Mouse (Mus musculus): ENCODE data around the gene Col28a1. TPM values are rescaled to one million over a fixed set of nuclear protein-coding genes. Genes with fewer than 3 reads are reported as not detected.

Col28a1 gene
- polyA plus RNA-seq, 1 experiment from 2014 or later: 4.7 TPM

- H3K36me3 ChIP-seq: no peaks in the 10 kb centered on the region
- no peak overlapping the region for H3K27ac ChIP-seq (replicated peaks)
- WGBS: 67% methylated on average over 1 of the region's 1 CpGs
- H3K4me2 ChIP-seq: no peak overlapping the region
- H3K4me3 ChIP-seq (replicated peaks): no peak overlapping the region
- ATAC-seq (ENCODE audit: low FRiP score): no peak
- H3K9ac ChIP-seq (replicated peaks): no peak overlapping the region
- no peaks in the 10 kb centered on the region for H3K9me3 ChIP-seq (replicated peaks)
- no peaks in the 10 kb centered on the region for H3K4me1 ChIP-seq
- no peaks in the 10 kb centered on the region for H3K27me3 ChIP-seq (replicated peaks)
Measured at GRCm38 (mm10) chr6:8172101-8172500, 20.3 kb downstream of the Col28a1 start.

- no peaks in the 10 kb centered on the region for H3K4me1 ChIP-seq
- no peak overlapping the region for H3K27ac ChIP-seq (replicated peaks)
- no peak overlapping the region for H3K9ac ChIP-seq (replicated peaks)
- H3K4me3 ChIP-seq (replicated peaks): no peak overlapping the region
- ATAC-seq (ENCODE audit: low FRiP score): no peak
- WGBS: 78% methylated on average over 1 of the region's 1 CpGs
- no peaks in the 10 kb centered on the region for H3K9me3 ChIP-seq (replicated peaks)
- H3K36me3 ChIP-seq: no peaks in the 10 kb centered on the region
- no peaks in the 10 kb centered on the region for H3K27me3 ChIP-seq (replicated peaks)
- H3K4me2 ChIP-seq: no peak overlapping the region
Measured at GRCm38 (mm10) chr6:8164741-8165140, 27.7 kb downstream of the Col28a1 start.

- Histone ChIP-seq H3K4me3 (replicated peaks) (no peak overlapping the region), H3K36me3 (no peaks in the 10 kb centered on the region), H3K27ac (replicated peaks) (no peak overlapping the region), H3K27me3 (replicated peaks) (no peaks in the 10 kb centered on the region), H3K9ac (replicated peaks) (no peak overlapping the region), H3K4me1 (no peaks in the 10 kb centered on the region), H3K4me2 (no peak overlapping the region), H3K9me3 (replicated peaks) (no peaks in the 10 kb centered on the region)
- 74% methylated on average over 2 of the region's 2 CpGs for WGBS
- ATAC-seq (ENCODE audit: low FRiP score): no peak
Measured at GRCm38 (mm10) chr6:8160001-8160400, 32.4 kb downstream of the Col28a1 start.

GRCm38 (mm10) chr6:8157121-8157520, 35.3 kb downstream of the Col28a1 start:
- ATAC-seq (ENCODE audit: low FRiP score): no peak
- Histone ChIP-seq H3K4me2 (no peak overlapping the region), H3K4me1 (peaks cover 5% of the 10 kb centered on the region; the same call in 1 of the 2 replicates), H3K27me3 (replicated peaks) (no peaks in the 10 kb centered on the region), H3K27ac (replicated peaks) (no peak overlapping the region), H3K4me3 (replicated peaks) (no peak overlapping the region), H3K9ac (replicated peaks) (no peak overlapping the region), H3K9me3 (replicated peaks) (no peaks in the 10 kb centered on the region), H3K36me3 (no peaks in the 10 kb centered on the region)

GRCm38 (mm10) chr6:8152551-8153361, 39.7 kb downstream of the Col28a1 start:
- H3K27ac ChIP-seq (replicated peaks): no peak overlapping the region; the same call in 1 of the 2 replicates

GRCm38 (mm10) chr6:8148916-8149315, 43.5 kb downstream of the Col28a1 start:
- Histone ChIP-seq H3K27me3 (replicated peaks) (no peaks in the 10 kb centered on the region), H3K36me3 (no peaks in the 10 kb centered on the region), H3K4me3 (replicated peaks) (no peak overlapping the region), H3K4me2 (no peak overlapping the region), H3K9me3 (replicated peaks) (no peaks in the 10 kb centered on the region), H3K4me1 (peaks cover 5% of the 10 kb centered on the region; the same call in 1 of the 2 replicates), H3K9ac (replicated peaks) (no peak overlapping the region), H3K27ac (replicated peaks) (no peak overlapping the region)
- no peak for ATAC-seq (ENCODE audit: low FRiP score)
- WGBS: 89% methylated on average over 2 of the region's 2 CpGs

More at GRCm38 (mm10) chr6:8152551-8153361, 39.7 kb downstream of the Col28a1 start:
- H3K9ac ChIP-seq (replicated peaks): no peak overlapping the region
- no peaks in the 10 kb centered on the region for H3K27me3 ChIP-seq (replicated peaks)
- no peak overlapping the region for H3K4me2 ChIP-seq
- peak; percentile 75 for ATAC-seq (ENCODE audit: low FRiP score)
- H3K9me3 ChIP-seq (replicated peaks): no peaks in the 10 kb centered on the region
- H3K36me3 ChIP-seq: no peaks in the 10 kb centered on the region
- 41% methylated on average over 10 of the region's 10 CpGs for WGBS
- H3K4me3 ChIP-seq (replicated peaks): no peak overlapping the region
- peaks cover 5% of the 10 kb centered on the region; the same call in 1 of the 2 replicates for H3K4me1 ChIP-seq

GRCm38 (mm10) chr6:8141881-8142280, 50.5 kb downstream of the Col28a1 start:
- no peaks in the 10 kb centered on the region for H3K4me1 ChIP-seq
- 57% methylated on average over 1 of the region's 1 CpGs for WGBS
- H3K36me3 ChIP-seq: no peaks in the 10 kb centered on the region
- H3K9ac ChIP-seq (replicated peaks): no peak overlapping the region
- no peaks in the 10 kb centered on the region for H3K27me3 ChIP-seq (replicated peaks)
- no peak overlapping the region for H3K4me3 ChIP-seq (replicated peaks)
- no peaks in the 10 kb centered on the region for H3K9me3 ChIP-seq (replicated peaks)
- H3K27ac ChIP-seq (replicated peaks): no peak overlapping the region
- no peak for ATAC-seq (ENCODE audit: low FRiP score)
- H3K4me2 ChIP-seq: no peak overlapping the region

GRCm38 (mm10) chr6:8130149-8130548, 62.3 kb downstream of the Col28a1 start:
- Histone ChIP-seq H3K4me2 (no peak overlapping the region), H3K36me3 (no peaks in the 10 kb centered on the region), H3K9me3 (replicated peaks) (no peaks in the 10 kb centered on the region), H3K27me3 (replicated peaks) (no peaks in the 10 kb centered on the region), H3K9ac (replicated peaks) (no peak overlapping the region), H3K4me1 (no peaks in the 10 kb centered on the region), H3K27ac (replicated peaks) (no peak overlapping the region), H3K4me3 (replicated peaks) (no peak overlapping the region)
- no peak for ATAC-seq (ENCODE audit: low FRiP score)
- 75% methylated on average over 7 of the region's 7 CpGs for WGBS

- H3K9ac ChIP-seq (replicated peaks): no peak overlapping the region
- no peaks in the 10 kb centered on the region for H3K27me3 ChIP-seq (replicated peaks)
- no peak overlapping the region for H3K4me2 ChIP-seq
- no peaks in the 10 kb centered on the region for H3K9me3 ChIP-seq (replicated peaks)
- ATAC-seq (ENCODE audit: low FRiP score): no peak
- WGBS: 86% methylated on average over 1 of the region's 1 CpGs
- no peak overlapping the region for H3K4me3 ChIP-seq (replicated peaks)
- no peak overlapping the region for H3K27ac ChIP-seq (replicated peaks)
- H3K36me3 ChIP-seq: no peaks in the 10 kb centered on the region
- no peaks in the 10 kb centered on the region for H3K4me1 ChIP-seq
Measured at GRCm38 (mm10) chr6:8128164-8128563, 64.3 kb downstream of the Col28a1 start.

GRCm38 (mm10) chr6:8126545-8126944, 65.9 kb downstream of the Col28a1 start:
- 61% methylated on average over 3 of the region's 3 CpGs for WGBS
- Histone ChIP-seq H3K9me3 (replicated peaks) (no peaks in the 10 kb centered on the region), H3K4me2 (no peak overlapping the region), H3K36me3 (no peaks in the 10 kb centered on the region), H3K27me3 (replicated peaks) (no peaks in the 10 kb centered on the region), H3K27ac (replicated peaks) (no peak overlapping the region), H3K4me3 (replicated peaks) (no peak overlapping the region), H3K9ac (replicated peaks) (no peak overlapping the region), H3K4me1 (no peaks in the 10 kb centered on the region)
- no peak for ATAC-seq (ENCODE audit: low FRiP score)

- WGBS: 40% methylated on average over 2 of the region's 2 CpGs
- no peak overlapping the region for H3K4me2 ChIP-seq
Measured at GRCm38 (mm10) chr6:8119116-8119515, 73.3 kb downstream of the Col28a1 start.

GRCm38 (mm10) chr6:8118577-8118976, 73.8 kb downstream of the Col28a1 start:
- Histone ChIP-seq H3K9me3 (replicated peaks) (no peaks in the 10 kb centered on the region), H3K4me1 (no peaks in the 10 kb centered on the region), H3K4me2 (no peak overlapping the region), H3K27me3 (replicated peaks) (no peaks in the 10 kb centered on the region), H3K36me3 (no peaks in the 10 kb centered on the region), H3K9ac (replicated peaks) (no peak overlapping the region), H3K4me3 (replicated peaks) (no peak overlapping the region), H3K27ac (replicated peaks) (no peak overlapping the region)
- 0 out of 2 replicates have a peak, but pooled peaks have one; percentile 14 for ATAC-seq (ENCODE audit: low FRiP score)
- 73% methylated on average over 2 of the region's 2 CpGs for WGBS

More at GRCm38 (mm10) chr6:8119116-8119515, 73.3 kb downstream of the Col28a1 start:
- Histone ChIP-seq H3K9ac (replicated peaks) (no peak overlapping the region), H3K27me3 (replicated peaks) (no peaks in the 10 kb centered on the region), H3K4me3 (replicated peaks) (no peak overlapping the region), H3K36me3 (no peaks in the 10 kb centered on the region), H3K9me3 (replicated peaks) (no peaks in the 10 kb centered on the region), H3K27ac (replicated peaks) (no peak overlapping the region), H3K4me1 (no peaks in the 10 kb centered on the region)
- ATAC-seq (ENCODE audit: low FRiP score): no peak

All from neural tube, embryonic 15.5 days (tissue).